Mouse (Mus musculus) heart, embryonic 13.5 days (tissue): ENCODE results near the gene Pmepa1. TPM values are rescaled to one million over a fixed set of nuclear protein-coding genes. Genes with fewer than 3 reads are reported as not detected.

Experiments used
- ATAC-seq: fragments of 200-750 bp; cut with Nextera tagmentation; 2 replicates; pipeline ENCODE4 v1.8.0; 2017; ENCODE audit warnings: moderate TSS enrichment; ENCODE audit not compliant: insufficient number of reproducible peaks, low FRiP score, low TSS enrichment; ENCODE audit errors: extremely low read depth
- H3K27ac ChIP-seq: fragments of 300-500 bp; sonication (generic); replicated peaks from 2 replicates; pipeline ENCODE4 v1.5.1; 2015; ENCODE audit warnings: moderate library complexity, mild to moderate bottlenecking, inconsistent platforms
- H3K27me3 ChIP-seq: fragments of 300-500 bp; sonication (generic); replicated peaks from 2 replicates; pipeline ENCODE4 v1.6.1; 2015; ENCODE audit warnings: mild to moderate bottlenecking, inconsistent platforms
- H3K36me3 ChIP-seq: fragments of 300-500 bp; sonication (generic); 2 replicates; pipeline ENCODE4 v1.6.1; 2015; ENCODE audit warnings: mild to moderate bottlenecking, inconsistent platforms
- H3K4me1 ChIP-seq: fragments of 300-500 bp; sonication (generic); 2 replicates; pipeline ENCODE4 v1.6.1; 2015; ENCODE audit warnings: inconsistent platforms
- H3K4me2 ChIP-seq: fragments of 300-500 bp; sonication (generic); 2 replicates; pipeline ENCODE4 v1.6.1; 2015; ENCODE audit warnings: inconsistent platforms, mild to moderate bottlenecking, moderate library complexity
- H3K4me3 ChIP-seq: fragments of 300-500 bp; sonication (generic); 2 replicates; pipeline ENCODE4 v1.5.1; 2015; ENCODE audit warnings: moderate library complexity, mild to moderate bottlenecking, inconsistent platforms
- H3K9ac ChIP-seq: fragments of 300-500 bp; sonication (generic); 2 replicates; pipeline ENCODE4 v1.6.1; 2015; ENCODE audit warnings: inconsistent platforms, mild to moderate bottlenecking, moderate library complexity
- H3K9me3 ChIP-seq: fragments of 300-500 bp; sonication (generic); 2 replicates; pipeline ENCODE4 v1.6.1; 2016; ENCODE audit warnings: inconsistent platforms
- WGBS: fragments of 180-500 bp; shearing (Covaris S2); methylation state at CpG from one replicate; pipeline ENCODE4 v1.1.7; 2015; ENCODE audit warnings: mixed read lengths; 5-methylcytosine and 5-hydroxymethylcytosine counted together
- polyA plus RNA-seq: library from polyadenylated mRNA; unstranded; fragments of >200 nt; fragmentation: Nextera tagmentation; extraction: Ambion mirVana; gene quantifications from 2 replicates; pipeline ENCODE4 v1.2.1, GENCODE M21; 2015

The Pmepa1 gene
- polyA plus RNA-seq, 1 experiment from 2014 or later = 3.4 TPM

GRCm38 (mm10) chr2:173242874-173243273, 33.5 kb downstream of the Pmepa1 start:
- H3K27ac ChIP-seq = no peak overlapping the region
- no peak overlapping the region for H3K4me3 ChIP-seq
- H3K9me3 ChIP-seq = no peaks in the 10 kb centered on the region
- peak overlapping the region; percentile 56; the same call in 1 of the 2 replicates for H3K9ac ChIP-seq
- ATAC-seq = no peak
- 32% methylated on average over 12 of the region's 12 CpGs for WGBS
- peaks cover 84% of the 10 kb centered on the region for H3K4me1 ChIP-seq
- no peaks in the 10 kb centered on the region for H3K27me3 ChIP-seq
- no peaks in the 10 kb centered on the region for H3K36me3 ChIP-seq
- no peak overlapping the region for H3K4me2 ChIP-seq

- Histone ChIP-seq H3K9me3 (no peaks in the 10 kb centered on the region), H3K27me3 (no peaks in the 10 kb centered on the region), H3K4me3 (no peak overlapping the region), H3K36me3 (no peaks in the 10 kb centered on the region), H3K4me2 (no peak overlapping the region), H3K27ac (no peak overlapping the region), H3K9ac (no peak overlapping the region; the same call in 1 of the 2 replicates), H3K4me1 (peaks cover 84% of the 10 kb centered on the region)
- WGBS = 45% methylated on average over 9 of the region's 9 CpGs
- no peak for ATAC-seq
Observed at GRCm38 (mm10) chr2:173240738-173241137, 35.6 kb downstream of the Pmepa1 start.

- Histone ChIP-seq H3K4me2 (no peak overlapping the region), H3K27me3 (no peaks in the 10 kb centered on the region), H3K27ac (0 out of 2 replicates have a peak overlapping the region, but pooled peaks have one; percentile 13), H3K9ac (peak overlapping the region; percentile 57), H3K36me3 (peaks cover 4% of the 10 kb centered on the region), H3K4me1 (peaks cover 85% of the 10 kb centered on the region), H3K9me3 (no peaks in the 10 kb centered on the region), H3K4me3 (no peak overlapping the region)
- ATAC-seq = no peak
- 31% methylated on average over 14 of the region's 14 CpGs for WGBS
Observed at GRCm38 (mm10) chr2:173238522-173238921, 37.8 kb downstream of the Pmepa1 start.

- Histone ChIP-seq H3K27me3 (no peaks in the 10 kb centered on the region), H3K4me1 (peaks cover 60% of the 10 kb centered on the region), H3K27ac (peak overlapping the region; percentile 70), H3K4me2 (peak overlapping the region; percentile 8), H3K4me3 (no peak overlapping the region), H3K9me3 (no peaks in the 10 kb centered on the region), H3K36me3 (peaks cover 32% of the 10 kb centered on the region), H3K9ac (peak overlapping the region; percentile 67)
- 22% methylated on average over 6 of the region's 8 CpGs for WGBS
- ATAC-seq = no peak
Observed at GRCm38 (mm10) chr2:173235435-173236332, 40.6 kb downstream of the Pmepa1 start.

GRCm38 (mm10) chr2:173232766-173233099, 43.6 kb downstream of the Pmepa1 start:
- Histone ChIP-seq H3K9ac (no peak overlapping the region), H3K4me3 (no peak overlapping the region), H3K9me3 (no peaks in the 10 kb centered on the region), H3K27ac (no peak overlapping the region), H3K36me3 (peaks cover 54% of the 10 kb centered on the region), H3K4me1 (peaks cover 47% of the 10 kb centered on the region), H3K4me2 (no peak overlapping the region), H3K27me3 (no peaks in the 10 kb centered on the region)
- ATAC-seq = no peak
- WGBS = 85% methylated on average over 8 of the region's 8 CpGs

GRCm38 (mm10) chr2:173232065-173232765, 44.1 kb downstream of the Pmepa1 start:
- 83% methylated on average over 22 of the region's 22 CpGs for WGBS
- H3K36me3 ChIP-seq = peaks cover 58% of the 10 kb centered on the region

GRCm38 (mm10) chr2:173229578-173230224, 46.6 kb downstream of the Pmepa1 start:
- H3K9me3 ChIP-seq = no peaks in the 10 kb centered on the region
- H3K36me3 ChIP-seq = peaks cover 76% of the 10 kb centered on the region
- peak overlapping the region; percentile 31 for H3K4me2 ChIP-seq
- H3K4me1 ChIP-seq = peaks cover 17% of the 10 kb centered on the region
- WGBS = 5% methylated on average over 10 of the region's 10 CpGs
- H3K4me3 ChIP-seq = no peak overlapping the region
- no peak overlapping the region for H3K27ac ChIP-seq
- H3K27me3 ChIP-seq = no peaks in the 10 kb centered on the region
- peak; percentile 39; the same call in 1 of the 2 replicates for ATAC-seq
- H3K9ac ChIP-seq = no peak overlapping the region

More at GRCm38 (mm10) chr2:173232065-173232765, 44.1 kb downstream of the Pmepa1 start:
- Histone ChIP-seq H3K27me3 (no peaks in the 10 kb centered on the region), H3K9me3 (no peaks in the 10 kb centered on the region), H3K4me2 (no peak overlapping the region), H3K27ac (no peak overlapping the region), H3K4me1 (peaks cover 42% of the 10 kb centered on the region), H3K4me3 (no peak overlapping the region), H3K9ac (no peak overlapping the region)
- ATAC-seq = no peak

- Histone ChIP-seq H3K9me3 (no peaks in the 10 kb centered on the region), H3K27ac (no peak overlapping the region), H3K4me1 (peaks cover 9% of the 10 kb centered on the region; the same call in 1 of the 2 replicates), H3K27me3 (no peaks in the 10 kb centered on the region), H3K9ac (no peak overlapping the region), H3K36me3 (peaks cover 73% of the 10 kb centered on the region), H3K4me3 (no peak overlapping the region), H3K4me2 (no peak overlapping the region)
- no peak for ATAC-seq
- 85% methylated on average over 8 of the region's 8 CpGs for WGBS
Observed at GRCm38 (mm10) chr2:173228567-173228966, 47.8 kb downstream of the Pmepa1 start.

- H3K4me1 ChIP-seq = peaks cover 9% of the 10 kb centered on the region; the same call in 1 of the 2 replicates
- no peak for ATAC-seq
- H3K9ac ChIP-seq = no peak overlapping the region
- H3K4me3 ChIP-seq = no peak overlapping the region
- H3K27me3 ChIP-seq = no peaks in the 10 kb centered on the region
- no peak overlapping the region for H3K4me2 ChIP-seq
- 83% methylated on average over 8 of the region's 8 CpGs for WGBS
- H3K36me3 ChIP-seq = peaks cover 55% of the 10 kb centered on the region
- no peaks in the 10 kb centered on the region for H3K9me3 ChIP-seq
- H3K27ac ChIP-seq = no peak overlapping the region
Observed at GRCm38 (mm10) chr2:173226792-173227191, 49.5 kb downstream of the Pmepa1 start.

GRCm38 (mm10) chr2:173225906-173226305, 50.4 kb downstream of the Pmepa1 start:
- ATAC-seq = no peak
- WGBS = 72% methylated on average over 7 of the region's 7 CpGs

GRCm38 (mm10) chr2:173224832-173225231, 51.5 kb downstream of the Pmepa1 start:
- 51% methylated on average over 7 of the region's 7 CpGs for WGBS
- Histone ChIP-seq H3K27ac (no peak overlapping the region), H3K4me2 (no peak overlapping the region), H3K36me3 (peaks cover 37% of the 10 kb centered on the region), H3K27me3 (no peaks in the 10 kb centered on the region), H3K4me3 (no peak overlapping the region), H3K4me1 (peaks cover 2% of the 10 kb centered on the region; the same call in 1 of the 2 replicates), H3K9ac (no peak overlapping the region), H3K9me3 (no peaks in the 10 kb centered on the region)
- ATAC-seq = no peak

More at GRCm38 (mm10) chr2:173225906-173226305, 50.4 kb downstream of the Pmepa1 start:
- Histone ChIP-seq H3K27ac (no peak overlapping the region), H3K36me3 (peaks cover 46% of the 10 kb centered on the region), H3K27me3 (no peaks in the 10 kb centered on the region), H3K9ac (no peak overlapping the region), H3K9me3 (no peaks in the 10 kb centered on the region), H3K4me3 (no peak overlapping the region), H3K4me2 (no peak overlapping the region), H3K4me1 (peaks cover 9% of the 10 kb centered on the region; the same call in 1 of the 2 replicates)
